Mouse (Mus musculus) heart, postnatal 14 days (tissue): ENCODE data around the gene Tmem183a. TPM values are rescaled to one million over a fixed set of nuclear protein-coding genes. Genes with fewer than 3 reads are reported as not detected.
A peak's percentile ranks its signal among the peaks of the same experiment; 100 is the strongest.

Experiments used
- DNase-seq, 2 experiments: peaks; one replicate each; pipeline ENCODE4 v3.0.0; 2021 to 2022
- intact Hi-C: fragments of 180-260 bp; cut with DNase I; formaldehyde crosslinking; loops from one replicate; pipeline ENCODE4 v1.15.1; 2025
- total RNA-seq, 2 experiments: library from RNA; stranded (reverse); gene quantifications; 2 replicates each; pipeline ENCODE4 v1.2.3; 2021

Tmem183a gene
- total RNA-seq, 2 experiments from 2014 or later, result 22.6 to 22.8 TPM

DNA sequence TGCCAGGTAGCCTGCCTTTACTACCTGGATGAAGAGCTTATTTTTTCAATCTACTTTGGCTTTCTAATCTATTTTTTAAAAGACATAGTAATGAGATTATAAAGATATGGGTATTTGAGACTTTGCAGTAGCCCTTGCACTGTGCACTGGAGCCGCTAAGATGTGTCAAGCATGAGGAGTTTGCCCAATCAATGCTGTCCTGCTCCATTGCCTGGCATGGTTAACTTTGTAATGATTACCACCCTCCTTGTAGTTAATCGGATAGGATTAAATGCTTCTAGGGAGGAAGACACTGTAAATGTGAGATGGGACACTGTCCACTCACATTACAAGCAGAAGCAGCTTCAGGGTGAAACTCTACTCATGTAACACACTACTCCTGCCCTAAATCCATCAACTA lies 8.5 kb downstream of the Tmem183a start:
- intact Hi-C loops, result no loop called here
- DNase-seq, result no peak

DNA sequence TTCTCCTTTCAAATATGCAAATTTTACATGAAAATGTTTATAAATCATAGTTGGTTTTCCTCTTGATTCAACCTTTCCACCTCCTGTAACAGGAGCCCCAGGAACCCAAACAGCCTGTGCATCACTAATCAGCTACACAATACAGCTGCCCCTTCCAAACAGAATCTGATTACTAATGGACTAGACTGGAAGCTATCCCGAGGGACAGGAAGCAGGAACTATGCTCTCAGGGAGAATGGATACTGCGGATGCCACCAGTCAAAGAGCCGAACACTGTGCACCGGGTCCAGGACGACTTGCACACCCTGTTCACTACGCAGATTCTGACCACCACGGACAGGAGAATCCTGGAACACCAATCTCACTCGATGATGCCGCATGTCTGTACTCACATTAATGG lies 14.0 kb downstream of the Tmem183a start:
- no peak for DNase-seq
- intact Hi-C loops, result no loop called here

- no peak for DNase-seq
- intact Hi-C loops, result no loop called here
Observed at GRCm38 (mm10) chr1:134345075-134345474, 16.7 kb downstream of the Tmem183a start.

DNA sequence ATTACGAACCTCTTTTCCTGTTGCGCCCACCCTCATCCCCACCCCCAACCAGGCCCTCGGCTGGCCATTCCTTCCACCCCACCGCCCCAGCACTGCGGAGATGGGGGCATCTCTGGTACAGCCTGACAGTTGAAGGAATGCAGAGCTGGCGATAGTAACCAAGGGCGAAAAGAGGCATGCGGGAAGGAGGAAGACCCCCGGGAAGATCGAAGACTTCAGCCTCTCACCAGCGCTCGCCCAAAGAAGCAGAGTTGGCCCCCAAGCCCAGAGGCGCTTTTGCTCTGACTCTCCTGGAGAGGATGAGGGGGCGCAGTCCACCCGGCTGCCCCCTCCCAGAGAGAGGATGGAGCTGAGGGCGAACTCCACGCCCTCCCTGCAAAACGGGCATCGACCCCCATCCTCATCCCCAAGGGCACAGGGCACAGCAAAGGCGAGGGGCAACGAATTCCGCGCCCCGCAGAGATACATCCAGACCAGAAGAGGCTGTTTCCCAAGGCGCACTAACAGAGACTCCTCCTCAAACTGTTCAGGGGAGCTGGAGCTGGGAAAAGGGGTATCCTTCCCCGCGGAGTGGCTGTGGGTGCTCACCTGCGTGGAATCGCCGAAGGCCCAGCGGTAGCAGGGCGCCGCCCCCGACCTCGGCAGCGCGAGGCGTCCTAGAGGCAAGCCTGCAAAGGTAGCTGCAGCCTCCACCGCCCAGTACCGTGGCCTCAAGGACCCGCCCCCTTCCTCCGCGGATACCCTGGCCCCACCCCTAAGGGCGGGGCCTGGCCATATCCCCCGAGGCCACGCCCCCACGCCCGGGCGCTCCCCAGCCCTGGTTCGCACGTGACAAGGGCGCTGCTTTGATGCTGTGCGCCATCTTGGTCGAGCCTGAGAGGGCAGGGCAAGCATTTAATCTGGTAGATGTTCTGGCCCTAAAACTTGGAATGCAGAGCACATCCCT lies 17.5 kb downstream of the Tmem183a start:
- intact Hi-C loops, result no loop called here
- peak; percentile 52 to 77 for DNase-seq

DNA sequence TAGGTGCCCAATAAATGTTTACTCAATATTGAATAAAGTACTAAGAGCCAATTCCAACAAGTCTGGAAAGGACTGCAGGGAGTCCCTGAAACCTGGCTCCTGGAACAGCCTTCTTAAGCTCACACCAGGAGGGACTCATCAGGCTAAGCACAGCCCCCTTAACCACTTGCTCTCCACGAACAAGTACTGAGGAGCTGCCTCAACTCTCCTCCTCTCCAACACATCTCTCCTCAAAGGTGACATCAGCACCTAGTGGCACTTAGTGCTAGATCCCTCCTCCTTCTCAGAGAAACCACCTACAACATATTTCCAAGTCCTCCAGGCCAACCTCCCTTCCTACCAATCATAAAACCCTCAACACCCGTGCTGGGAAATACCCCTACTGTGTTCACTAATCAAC lies 18.2 kb downstream of the Tmem183a start:
- intact Hi-C loops, result no loop called here

GRCm38 (mm10) chr1:134342781-134343310 lies 18.9 kb downstream of the Tmem183a start:
- DNase-seq, result no peak
- intact Hi-C loops, result no loop called here

More for the DNA sequence above, 18.2 kb downstream of the Tmem183a start:
- no peak for DNase-seq

DNA sequence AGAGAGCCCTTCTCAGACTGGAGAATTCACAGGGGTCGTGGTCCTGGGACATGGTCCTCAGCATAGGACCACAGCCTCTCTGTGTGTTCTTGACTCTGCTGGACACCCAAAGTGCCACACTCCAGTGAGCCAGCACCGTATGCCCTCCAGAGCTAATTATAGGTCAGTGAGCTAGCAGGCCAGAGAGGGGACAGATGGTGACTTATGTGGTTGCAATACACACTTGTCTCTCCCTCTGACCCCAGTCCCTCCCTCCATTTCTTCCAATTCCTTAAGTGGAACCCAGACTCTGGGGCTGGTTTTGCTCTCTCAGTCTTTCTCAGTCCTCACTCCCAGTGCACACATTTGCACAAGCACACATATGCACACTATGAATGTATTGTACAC lies 19.5 kb downstream of the Tmem183a start:
- intact Hi-C loops, result no loop called here
- DNase-seq, result no peak

GRCm38 (mm10) chr1:134341641-134342277 lies 20.0 kb downstream of the Tmem183a start:
- intact Hi-C loops, result no loop called here

GRCm38 (mm10) chr1:134339757-134340619 lies 21.8 kb downstream of the Tmem183a start:
- intact Hi-C loops, result no loop called here
- DNase-seq, result no peak

More at GRCm38 (mm10) chr1:134341641-134342277, 20.0 kb downstream of the Tmem183a start:
- DNase-seq, result no peak

- no peak for DNase-seq
- intact Hi-C loops, result no loop called here
Observed at GRCm38 (mm10) chr1:134339162-134339561, 22.6 kb downstream of the Tmem183a start.

DNA sequence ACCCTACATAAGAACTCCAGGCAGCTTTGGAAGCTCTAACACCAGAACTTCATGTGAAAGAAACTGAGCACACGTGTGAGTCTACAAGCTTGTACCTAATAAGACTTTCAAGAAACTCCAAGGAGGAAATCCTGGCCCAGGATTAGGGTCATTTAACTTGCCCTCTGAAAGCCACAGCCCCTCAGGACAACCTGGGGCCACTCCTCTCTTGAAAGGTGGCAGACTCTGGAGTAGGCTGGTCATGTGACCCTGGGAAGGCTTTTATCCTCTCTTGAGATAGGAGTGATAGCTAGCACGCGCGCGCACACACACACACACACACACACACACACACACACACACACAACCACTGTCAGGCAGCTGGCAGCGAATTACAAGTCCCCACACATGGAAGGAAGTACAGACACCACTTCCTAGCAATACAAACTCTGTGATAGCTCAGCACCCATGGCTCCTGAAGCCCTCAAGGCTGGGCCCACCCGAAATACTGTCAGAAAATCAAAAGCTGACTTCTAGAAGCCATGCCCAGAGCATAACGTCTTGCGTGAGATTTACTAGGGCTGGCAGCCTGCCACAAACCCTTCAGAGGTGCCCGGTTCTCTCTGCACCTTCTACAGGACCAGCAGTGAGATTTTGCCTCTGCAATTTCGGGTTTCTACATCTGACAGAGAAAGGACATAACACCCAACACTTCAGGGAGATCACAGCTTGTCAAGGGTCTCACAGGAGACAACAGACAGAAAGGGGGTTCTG lies 24.6 kb downstream of the Tmem183a start:
- DNase-seq, result no peak
- intact Hi-C loops, result no loop called here

GRCm38 (mm10) chr1:134335924-134336810 lies 25.6 kb downstream of the Tmem183a start:
- no peak for DNase-seq
- intact Hi-C loops, result no loop called here

DNA sequence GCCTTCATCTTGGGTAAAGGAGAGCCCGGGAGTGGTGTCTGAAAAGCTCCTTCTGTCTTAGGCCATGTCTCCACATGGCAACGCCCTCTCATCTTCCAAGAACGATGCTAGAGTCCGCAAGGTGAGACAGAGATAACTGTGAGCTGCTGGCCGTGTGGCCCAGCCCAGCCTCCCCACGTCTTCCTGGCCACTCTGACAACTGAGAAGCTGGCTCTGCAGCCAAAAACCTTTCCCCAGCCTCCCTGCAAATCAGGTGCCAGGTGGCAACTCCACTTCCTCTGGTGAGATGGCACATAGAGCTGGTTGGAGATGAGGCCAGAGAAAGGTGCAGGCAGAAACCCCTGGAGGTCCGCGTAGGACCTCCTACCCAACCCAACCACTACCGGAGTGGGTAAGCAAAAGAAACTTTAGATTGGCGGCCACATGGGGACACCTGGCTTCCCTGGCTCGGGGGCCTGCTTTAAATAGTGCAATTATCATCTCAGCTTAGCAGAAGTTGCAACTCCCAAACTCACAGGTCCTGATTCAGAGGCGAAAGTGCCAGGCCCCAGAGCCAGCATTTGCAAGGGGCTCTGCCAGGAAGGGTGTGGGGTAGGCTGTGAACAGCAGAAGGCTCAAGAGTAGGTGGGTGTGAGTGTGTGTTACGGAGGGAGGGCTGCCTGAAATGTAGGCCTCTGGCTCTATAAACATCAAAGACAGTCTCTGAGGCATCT lies 26.4 kb downstream of the Tmem183a start:
- no peak for DNase-seq
- intact Hi-C loops, result no loop called here

GRCm38 (mm10) chr1:134334111-134334827 lies 27.5 kb downstream of the Tmem183a start:
- intact Hi-C loops, result loop anchor here (5.0 kb wide), 2 partner anchors 212 to 282 kb away; no protein-coding TSS in a partner anchor
- DNase-seq, result no peak

DNA sequence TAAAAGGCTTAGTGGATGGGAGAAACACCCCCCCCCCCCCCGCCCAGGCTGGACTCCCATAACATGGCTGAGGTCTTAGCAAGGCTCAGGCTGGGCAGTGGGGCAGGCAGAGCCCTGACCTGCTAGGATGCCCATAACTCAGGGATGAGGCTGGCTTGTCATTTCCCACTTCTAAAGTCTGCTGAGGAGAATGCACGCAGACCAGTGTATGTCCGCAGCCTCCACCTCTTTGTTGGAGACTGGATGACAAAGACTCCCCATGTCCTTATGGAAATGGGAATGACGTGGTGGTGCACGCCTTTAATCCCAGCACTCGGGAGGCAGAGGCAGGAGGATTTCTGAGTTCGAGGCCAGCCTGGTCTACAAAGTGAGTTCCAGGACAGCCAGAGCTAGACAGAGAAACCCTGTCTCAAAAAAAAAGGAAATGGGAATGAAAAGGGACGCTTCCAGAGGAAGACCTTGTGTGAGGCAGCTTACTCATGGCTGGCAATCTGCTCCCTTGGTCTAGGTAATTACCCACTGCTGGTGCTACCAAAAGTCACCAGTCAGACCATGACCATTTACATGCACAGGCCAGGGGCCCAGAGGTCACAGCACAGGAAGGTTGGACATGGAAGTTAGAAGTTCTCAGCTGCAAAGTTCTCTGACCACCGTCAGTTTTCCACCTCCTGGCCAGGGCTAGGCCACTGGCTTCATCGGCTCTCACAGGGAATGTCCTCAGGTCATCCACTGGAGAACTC lies 28.2 kb downstream of the Tmem183a start:
- intact Hi-C loops, result loop anchor here (5.0 kb wide), 2 partner anchors 211 to 281 kb away; no protein-coding TSS in a partner anchor
- DNase-seq, result no peak

- intact Hi-C loops, result loop anchor here (1.0 to 5.0 kb wide), 3 partner anchors 182 to 281 kb away; no protein-coding TSS in a partner anchor
- DNase-seq, result peak; percentile 52 to 70
Observed at GRCm38 (mm10) chr1:134332770-134333271, 29.0 kb downstream of the Tmem183a start, which contains the start of gene Ppfia4. Gene Ppfia4 (minus strand): TSS chr1:134332928.
